Mouse (Mus musculus) liver, embryonic 15.5 days (tissue): ENCODE data around the gene Pacsin1. TPM values are rescaled to one million over a fixed set of nuclear protein-coding genes. Genes with fewer than 3 reads are reported as not detected.
A peak's percentile ranks its signal among the peaks of the same experiment; 100 is the strongest.

Experiments used
- ATAC-seq: fragments of 200-750 bp; cut with Nextera tagmentation; 2 replicates; pipeline ENCODE4 v1.8.0; 2017; ENCODE audit warnings: moderate number of reproducible peaks, mild to moderate bottlenecking, moderate library complexity; ENCODE audit not compliant: insufficient read depth
- H3K27ac ChIP-seq: fragments of 300-500 bp; sonication (generic); replicated peaks from 2 replicates; pipeline ENCODE4 v1.5.1; 2015; ENCODE audit warnings: mild to moderate bottlenecking, inconsistent platforms
- H3K27me3 ChIP-seq: fragments of 300-500 bp; sonication (generic); 2 replicates; pipeline ENCODE4 v1.6.1; 2015; ENCODE audit warnings: mild to moderate bottlenecking, inconsistent platforms
- H3K36me3 ChIP-seq: fragments of 300-500 bp; sonication (generic); replicated peaks from 2 replicates; pipeline ENCODE4 v1.6.1; 2015; ENCODE audit warnings: moderate library complexity, mild to moderate bottlenecking, inconsistent platforms
- H3K4me1 ChIP-seq: fragments of 300-500 bp; sonication (generic); replicated peaks from 2 replicates; pipeline ENCODE4 v1.6.1; 2015; ENCODE audit warnings: inconsistent platforms
- H3K4me2 ChIP-seq: fragments of 300-500 bp; sonication (generic); 2 replicates; pipeline ENCODE4 v1.6.1; 2015; ENCODE audit warnings: moderate library complexity, mild to moderate bottlenecking, inconsistent platforms
- H3K4me3 ChIP-seq: fragments of 300-500 bp; sonication (generic); replicated peaks from 2 replicates; pipeline ENCODE4 v1.5.1; 2015; ENCODE audit warnings: mild to moderate bottlenecking, inconsistent platforms
- H3K9ac ChIP-seq: fragments of 300-500 bp; sonication (generic); 2 replicates; pipeline ENCODE4 v1.6.1; 2015; ENCODE audit warnings: moderate library complexity, mild to moderate bottlenecking, inconsistent platforms
- H3K9me3 ChIP-seq: fragments of 300-500 bp; sonication (generic); replicated peaks from 2 replicates; pipeline ENCODE4 v1.6.1; 2016; ENCODE audit warnings: inconsistent platforms
- WGBS: fragments of 180-500 bp; shearing (Covaris S2); methylation state at CpG from one replicate; pipeline ENCODE4 v1.1.7; 2015; ENCODE audit warnings: mixed read lengths; ENCODE audit not compliant: insufficient replicate concordance; 5-methylcytosine and 5-hydroxymethylcytosine counted together
- polyA plus RNA-seq: library from polyadenylated mRNA; unstranded; fragments of >200 nt; fragmentation: Nextera tagmentation; extraction: Ambion mirVana; gene quantifications from 2 replicates; pipeline ENCODE4 v1.2.1, GENCODE M21; 2015

The Pacsin1 gene
- polyA plus RNA-seq, 1 experiment from 2014 or later, result 0.13 TPM

DNA sequence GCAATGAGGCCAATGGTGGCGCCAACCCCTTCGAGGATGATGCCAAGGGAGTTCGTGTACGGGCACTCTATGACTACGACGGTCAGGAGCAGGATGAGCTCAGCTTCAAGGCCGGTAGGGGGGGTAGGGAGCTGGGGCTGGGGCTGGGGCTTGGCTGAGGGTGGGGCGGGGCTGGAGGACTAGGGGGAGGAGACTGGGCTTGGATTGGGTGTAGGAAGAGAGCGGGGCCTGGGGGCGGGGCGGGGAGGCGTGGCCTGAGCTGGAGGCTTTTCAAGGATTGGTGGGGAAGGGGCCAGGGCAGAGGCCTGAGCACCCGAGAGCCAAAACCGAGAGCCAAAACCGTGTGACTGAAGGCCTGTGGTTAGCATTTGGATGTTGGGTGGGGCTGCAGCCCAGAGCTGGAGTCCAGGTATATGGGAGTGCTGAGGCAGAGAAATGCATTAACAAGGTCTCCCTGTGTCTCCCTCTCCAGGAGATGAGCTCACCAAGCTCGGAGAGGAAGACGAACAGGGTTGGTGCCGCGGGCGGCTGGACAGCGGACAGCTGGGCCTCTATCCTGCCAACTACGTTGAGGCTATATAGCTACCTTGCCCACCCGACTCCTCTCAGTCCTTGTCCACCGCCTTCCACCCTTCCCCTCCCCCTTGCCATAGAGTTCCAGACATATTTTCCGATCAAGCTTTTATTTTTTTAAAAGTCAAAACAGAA lies 52.8 kb downstream of the Pacsin1 start:
- Histone ChIP-seq H3K27ac (no peak overlapping the region), H3K4me2 (peak overlapping the region; percentile 56), H3K9me3 (no peaks in the 10 kb centered on the region), H3K36me3 (no peaks in the 10 kb centered on the region), H3K4me1 (peaks cover 9% of the 10 kb centered on the region), H3K27me3 (peaks cover 50% of the 10 kb centered on the region), H3K9ac (no peak overlapping the region), H3K4me3 (peak overlapping the region; percentile 17; the same call in 1 of the 2 replicates)
- WGBS, result 3% methylated on average over 25 of the region's 25 CpGs
- peak; percentile 75 for ATAC-seq

GRCm38 (mm10) chr17:27709650-27710049 lies 54.3 kb downstream of the Pacsin1 start:
- no peak for ATAC-seq
- WGBS, result 63% methylated on average over 5 of the region's 5 CpGs
- Histone ChIP-seq H3K4me1 (peaks cover 9% of the 10 kb centered on the region), H3K4me2 (no peak overlapping the region), H3K4me3 (no peak overlapping the region), H3K27me3 (peaks cover 56% of the 10 kb centered on the region), H3K36me3 (no peaks in the 10 kb centered on the region), H3K27ac (no peak overlapping the region), H3K9me3 (no peaks in the 10 kb centered on the region), H3K9ac (no peak overlapping the region)

GRCm38 (mm10) chr17:27712832-27713231 lies 57.5 kb downstream of the Pacsin1 start:
- peaks cover 16% of the 10 kb centered on the region for H3K4me1 ChIP-seq
- no peak overlapping the region for H3K27ac ChIP-seq
- no peak overlapping the region for H3K9ac ChIP-seq
- WGBS, result 65% methylated on average over 1 of the region's 1 CpGs
- ATAC-seq, result no peak
- no peak overlapping the region for H3K4me2 ChIP-seq
- peaks cover 49% of the 10 kb centered on the region for H3K27me3 ChIP-seq
- no peaks in the 10 kb centered on the region for H3K9me3 ChIP-seq
- no peaks in the 10 kb centered on the region for H3K36me3 ChIP-seq
- H3K4me3 ChIP-seq, result no peak overlapping the region

- Histone ChIP-seq H3K4me1 (peaks cover 10% of the 10 kb centered on the region), H3K4me3 (0 out of 2 replicates have a peak overlapping the region, but pooled peaks have one; percentile 15), H3K9me3 (no peaks in the 10 kb centered on the region), H3K36me3 (no peaks in the 10 kb centered on the region), H3K27ac (no peak overlapping the region), H3K27me3 (peaks cover 50% of the 10 kb centered on the region), H3K9ac (no peak overlapping the region), H3K4me2 (peak overlapping the region; percentile 49)
- 10% methylated on average over 16 of the region's 16 CpGs for WGBS
- ATAC-seq, result 0 out of 2 replicates have a peak, but pooled peaks have one; percentile 12
Observed at GRCm38 (mm10) chr17:27716804-27717203, 61.5 kb downstream of the Pacsin1 start.

DNA sequence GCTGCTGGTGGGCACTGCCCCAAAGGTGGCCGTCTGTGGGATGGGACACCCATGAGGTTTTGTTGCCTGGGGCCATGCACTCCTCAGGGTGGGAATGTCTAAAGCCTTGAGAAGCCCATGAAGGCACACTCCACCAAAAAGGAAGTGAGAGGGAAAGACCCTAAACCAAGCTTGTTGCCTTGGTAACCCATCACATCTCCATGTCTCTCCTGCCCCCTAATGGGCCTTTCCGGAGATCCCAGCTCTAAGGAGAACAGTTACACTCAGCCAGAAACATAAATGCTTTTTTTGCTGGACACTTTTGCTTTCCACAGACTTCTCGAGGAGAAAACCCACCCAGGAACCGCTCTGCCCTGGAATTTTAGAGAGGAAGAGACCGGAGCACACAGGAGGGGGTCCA lies 62.9 kb downstream of the Pacsin1 start:
- no peak for ATAC-seq
- H3K4me3 ChIP-seq, result no peak overlapping the region
- WGBS, result 41% methylated on average over 5 of the region's 5 CpGs
- H3K27me3 ChIP-seq, result peaks cover 47% of the 10 kb centered on the region
- H3K4me2 ChIP-seq, result no peak overlapping the region
- no peaks in the 10 kb centered on the region for H3K9me3 ChIP-seq
- no peak overlapping the region for H3K9ac ChIP-seq
- H3K27ac ChIP-seq, result no peak overlapping the region
- no peaks in the 10 kb centered on the region for H3K36me3 ChIP-seq
- H3K4me1 ChIP-seq, result peaks cover 10% of the 10 kb centered on the region

DNA sequence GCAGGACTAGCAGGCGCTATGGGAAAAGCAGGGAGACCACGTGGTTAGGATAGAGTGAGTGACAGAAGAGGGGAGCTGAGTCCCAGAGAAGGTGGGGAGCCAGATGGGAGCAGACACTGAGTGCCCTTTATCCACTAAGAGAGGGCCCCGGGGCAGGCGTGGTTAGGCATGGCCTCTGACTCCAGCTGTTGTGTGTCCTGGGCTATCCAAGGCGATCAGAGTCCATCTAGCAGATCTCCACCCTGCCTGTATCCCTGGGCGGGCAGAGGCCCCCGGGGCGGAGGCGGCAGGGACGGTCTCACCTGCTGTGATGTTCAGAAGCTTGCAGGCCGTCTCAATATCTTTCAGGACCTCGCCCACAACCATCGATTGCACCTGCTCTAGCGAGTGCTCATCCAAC lies 64.4 kb downstream of the Pacsin1 start:
- no peak for ATAC-seq
- Histone ChIP-seq H3K27me3 (peaks cover 50% of the 10 kb centered on the region), H3K9me3 (no peaks in the 10 kb centered on the region), H3K36me3 (no peaks in the 10 kb centered on the region), H3K4me2 (no peak overlapping the region), H3K9ac (no peak overlapping the region), H3K27ac (no peak overlapping the region), H3K4me3 (no peak overlapping the region), H3K4me1 (peaks cover 10% of the 10 kb centered on the region)
- WGBS, result 55% methylated on average over 14 of the region's 14 CpGs

DNA sequence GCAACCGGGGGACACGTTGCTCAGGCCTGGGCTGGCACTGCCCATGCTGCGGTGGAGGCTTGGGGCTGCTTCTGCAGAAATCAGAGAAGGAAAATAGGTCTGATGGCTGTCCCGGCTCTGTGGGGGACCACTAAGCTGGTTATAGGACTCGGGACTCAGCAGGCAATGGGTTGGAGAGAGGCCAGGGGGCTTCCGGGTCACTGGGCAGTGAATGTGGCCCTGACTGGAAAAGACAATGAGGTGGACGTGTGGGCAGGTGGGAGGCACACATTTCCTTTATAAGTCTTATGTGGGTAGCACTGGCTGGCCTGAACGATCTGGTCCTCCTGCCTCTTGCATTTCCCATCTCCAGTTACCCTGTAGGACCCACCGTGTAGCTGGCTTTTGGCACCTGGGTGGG lies 65.0 kb downstream of the Pacsin1 start:
- no peak overlapping the region for H3K27ac ChIP-seq
- WGBS, result 59% methylated on average over 9 of the region's 9 CpGs
- peaks cover 10% of the 10 kb centered on the region for H3K4me1 ChIP-seq
- no peaks in the 10 kb centered on the region for H3K9me3 ChIP-seq
- no peak for ATAC-seq
- no peak overlapping the region for H3K9ac ChIP-seq
- H3K4me2 ChIP-seq, result no peak overlapping the region
- peaks cover 54% of the 10 kb centered on the region for H3K27me3 ChIP-seq
- H3K36me3 ChIP-seq, result no peaks in the 10 kb centered on the region
- H3K4me3 ChIP-seq, result no peak overlapping the region

- H3K4me3 ChIP-seq, result no peak overlapping the region
- 59% methylated on average over 9 of the region's 9 CpGs for WGBS
- no peak overlapping the region for H3K4me2 ChIP-seq
- no peak overlapping the region for H3K27ac ChIP-seq
- H3K27me3 ChIP-seq, result peaks cover 50% of the 10 kb centered on the region
- H3K36me3 ChIP-seq, result no peaks in the 10 kb centered on the region
- peaks cover 10% of the 10 kb centered on the region for H3K4me1 ChIP-seq
- H3K9ac ChIP-seq, result no peak overlapping the region
- no peaks in the 10 kb centered on the region for H3K9me3 ChIP-seq
- ATAC-seq, result no peak
Observed at GRCm38 (mm10) chr17:27721125-27721664, 65.9 kb downstream of the Pacsin1 start.

DNA sequence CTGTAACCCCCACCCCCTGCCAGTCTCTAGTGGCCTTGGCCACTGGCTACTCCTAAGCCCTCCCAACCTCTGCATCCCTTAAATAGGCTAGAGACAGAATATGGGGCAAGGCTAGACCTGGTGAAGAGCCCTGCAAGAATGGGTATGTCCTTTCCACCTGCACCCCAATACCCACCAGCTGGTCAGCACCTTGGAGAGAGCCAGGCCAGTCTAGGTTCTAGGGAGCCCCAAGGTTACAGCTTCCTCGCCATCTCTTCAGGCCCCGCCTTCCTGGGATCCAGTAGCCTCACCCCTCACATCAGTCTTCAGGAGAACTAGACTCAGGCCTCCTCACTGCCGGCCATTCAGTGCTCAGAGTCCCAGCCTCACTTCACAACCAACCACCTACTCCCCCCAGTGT lies 69.0 kb downstream of the Pacsin1 start:
- 14% methylated on average over 3 of the region's 3 CpGs for WGBS
- ATAC-seq, result no peak
- Histone ChIP-seq H3K27ac (no peak overlapping the region), H3K9me3 (no peaks in the 10 kb centered on the region), H3K9ac (no peak overlapping the region), H3K4me1 (no peaks in the 10 kb centered on the region), H3K36me3 (no peaks in the 10 kb centered on the region), H3K27me3 (peaks cover 24% of the 10 kb centered on the region), H3K4me3 (no peak overlapping the region), H3K4me2 (no peak overlapping the region)

GRCm38 (mm10) chr17:27725011-27725410 lies 69.7 kb downstream of the Pacsin1 start:
- WGBS, result 24% methylated on average over 10 of the region's 10 CpGs
- Histone ChIP-seq H3K27ac (no peak overlapping the region), H3K4me1 (no peaks in the 10 kb centered on the region), H3K27me3 (peaks cover 24% of the 10 kb centered on the region), H3K9ac (no peak overlapping the region), H3K4me3 (no peak overlapping the region), H3K9me3 (no peaks in the 10 kb centered on the region), H3K36me3 (no peaks in the 10 kb centered on the region), H3K4me2 (no peak overlapping the region)
- no peak for ATAC-seq

GRCm38 (mm10) chr17:27725412-27725811 lies 70.1 kb downstream of the Pacsin1 start:
- WGBS, result 24% methylated on average over 10 of the region's 10 CpGs

More at GRCm38 (mm10) chr17:27725412-27725811, 70.1 kb downstream of the Pacsin1 start:
- Histone ChIP-seq H3K9ac (no peak overlapping the region), H3K4me1 (no peaks in the 10 kb centered on the region), H3K27me3 (peaks cover 24% of the 10 kb centered on the region), H3K9me3 (no peaks in the 10 kb centered on the region), H3K4me2 (no peak overlapping the region), H3K36me3 (no peaks in the 10 kb centered on the region), H3K4me3 (no peak overlapping the region), H3K27ac (no peak overlapping the region)
- ATAC-seq, result no peak
